Mouse (Mus musculus) telencephalon, adult 2 months (tissue): Measurements from ENCODE around the gene Fignl2.

Experiments used
- DNase-seq: peaks from one replicate; pipeline ENCODE4 v3.0.0-alpha.2; 2011; ENCODE audit warnings: low read depth, low spot score

Fignl2 gene

DNA sequence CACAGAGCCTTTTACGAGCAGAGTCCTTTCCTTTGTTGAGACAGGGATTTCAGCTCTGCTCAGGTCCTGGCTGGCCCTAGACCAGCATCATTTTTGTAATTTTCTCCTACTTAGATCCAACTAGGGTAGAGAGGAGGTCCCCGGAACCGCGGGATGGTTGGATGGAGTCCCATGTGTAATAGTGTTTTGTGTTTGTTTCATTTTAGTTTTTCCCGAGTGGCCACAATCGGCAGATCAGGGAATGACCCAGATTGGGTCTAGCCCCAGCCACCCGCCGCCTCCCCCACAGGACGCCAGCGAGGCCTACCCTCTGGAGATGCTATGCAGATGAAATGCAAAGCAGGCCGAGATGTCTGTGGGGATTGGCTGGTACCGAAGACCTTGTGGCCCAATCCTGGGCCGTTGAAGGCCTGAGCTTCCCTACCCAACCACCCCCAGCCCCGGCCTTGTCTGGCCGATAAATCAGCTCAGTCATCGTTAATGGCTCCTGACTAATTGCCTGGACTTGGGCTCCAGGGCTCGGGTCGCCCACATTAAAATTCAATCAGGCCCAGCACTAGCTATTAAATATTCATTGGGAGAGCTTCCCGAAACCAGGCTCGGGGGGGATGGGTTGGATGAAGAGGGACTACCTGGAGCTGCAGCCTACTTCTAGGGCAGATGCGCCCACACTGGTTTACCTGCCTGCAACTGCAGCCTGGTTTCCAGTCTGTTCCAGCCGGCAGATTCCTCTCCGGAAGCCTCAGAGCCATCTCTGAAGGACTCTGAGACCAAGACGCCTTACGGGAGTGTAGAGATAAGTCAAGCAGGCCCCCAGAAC lies 14.7 kb upstream of the Fignl2 start:
- DNase-seq: peak; percentile 45

GRCm38 (mm10) chr15:101092121-101092828 lies 13.9 kb upstream of the Fignl2 start:
- no peak for DNase-seq

- no peak for DNase-seq
These were observed 13.2 kb upstream of the Fignl2 start for GRCm38 (mm10) chr15:101091551-101091950.

- DNase-seq: no peak
These were observed 9.9 kb upstream of the Fignl2 start for GRCm38 (mm10) chr15:101088291-101088690.

DNA sequence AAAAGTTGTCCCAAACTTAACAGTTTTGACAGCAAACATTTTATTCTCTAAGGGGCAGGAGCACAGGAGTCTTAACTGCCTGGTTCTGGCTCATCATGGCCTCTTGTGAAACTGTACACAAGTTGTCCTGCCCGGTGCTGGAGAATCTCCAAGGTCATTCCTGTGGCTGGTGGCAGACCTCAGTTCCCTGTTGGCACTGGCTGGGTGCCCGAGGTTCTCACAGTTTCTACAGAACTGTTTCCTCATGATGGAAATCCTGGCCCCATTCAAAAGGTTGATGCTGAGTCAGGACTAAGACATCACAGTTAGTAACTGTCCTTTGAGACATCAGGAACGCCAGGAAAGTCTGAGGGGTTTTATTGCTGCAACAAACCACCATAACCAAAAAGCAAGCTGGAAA lies 8.6 kb upstream of the Fignl2 start:
- no peak for DNase-seq

DNA sequence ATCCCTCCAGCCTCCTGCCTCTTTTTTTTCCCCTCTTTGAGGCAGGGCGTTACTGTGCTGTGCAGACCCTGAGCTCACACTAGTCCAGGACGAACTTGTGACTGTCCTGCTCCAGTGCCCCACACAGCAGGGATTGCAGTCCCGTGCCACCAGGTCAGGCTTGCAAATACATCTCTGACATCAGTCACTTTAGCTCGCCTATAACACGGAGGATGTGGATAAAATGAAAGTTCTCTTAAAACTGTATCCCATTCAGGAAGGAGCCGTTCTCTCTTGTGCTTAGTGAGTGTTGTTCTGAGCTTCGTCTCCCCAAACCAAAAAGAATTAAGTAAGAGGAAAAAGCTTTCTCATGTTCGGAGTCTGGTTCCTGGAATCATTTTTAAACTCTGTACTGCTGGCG lies 8.1 kb upstream of the Fignl2 start:
- DNase-seq: no peak

DNA sequence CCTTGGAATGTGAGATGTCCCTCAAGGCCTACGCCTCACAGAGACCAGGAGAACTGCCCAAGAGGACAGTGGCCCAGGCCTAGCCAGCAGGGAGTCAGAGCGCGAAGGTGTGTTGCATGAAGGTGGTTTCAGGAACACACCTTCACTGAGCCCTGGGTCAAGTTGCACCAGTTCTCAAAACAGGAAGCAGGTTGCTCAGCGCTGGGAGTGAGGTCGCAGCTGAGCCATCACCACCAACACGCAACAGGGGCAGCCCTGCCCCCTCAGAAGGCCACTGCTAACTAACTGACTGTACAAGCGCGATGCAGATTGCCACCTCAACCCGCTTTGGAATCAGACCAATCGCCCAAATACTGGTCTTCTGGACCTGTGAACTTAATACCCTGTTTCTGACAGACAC lies 6.1 kb upstream of the Fignl2 start:
- DNase-seq: no peak

- DNase-seq: no peak
These were observed 3.9 kb upstream of the Fignl2 start for GRCm38 (mm10) chr15:101082236-101082635.

DNA sequence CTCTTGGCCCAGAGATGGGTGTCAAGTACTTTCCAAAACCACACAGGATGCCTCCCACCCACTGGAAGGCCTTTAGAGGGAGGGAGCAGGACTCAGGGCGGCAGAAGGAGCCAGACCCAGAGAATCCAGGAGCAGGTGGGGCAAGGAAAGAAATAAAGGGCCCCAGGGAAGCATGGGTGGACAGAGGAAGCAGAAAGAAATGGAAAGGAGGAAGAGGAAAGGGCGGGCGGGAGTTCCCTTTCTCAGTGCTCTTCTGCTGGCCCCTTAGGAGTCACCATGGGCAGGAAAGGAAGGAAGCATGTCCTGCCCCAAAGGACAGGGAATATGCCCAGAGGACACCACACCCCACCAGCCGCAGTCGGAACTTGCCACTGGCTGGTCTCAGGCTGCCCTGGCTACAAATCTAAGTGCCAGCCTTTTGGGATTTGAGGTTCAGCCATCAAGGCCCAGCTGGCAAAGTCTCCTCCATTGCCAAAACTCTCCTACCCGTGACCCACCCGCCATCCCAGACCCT lies 2.7 kb upstream of the Fignl2 start:
- DNase-seq: no peak

GRCm38 (mm10) chr15:101080031-101080520 lies 1.7 kb upstream of the Fignl2 start:
- DNase-seq: no peak

DNA sequence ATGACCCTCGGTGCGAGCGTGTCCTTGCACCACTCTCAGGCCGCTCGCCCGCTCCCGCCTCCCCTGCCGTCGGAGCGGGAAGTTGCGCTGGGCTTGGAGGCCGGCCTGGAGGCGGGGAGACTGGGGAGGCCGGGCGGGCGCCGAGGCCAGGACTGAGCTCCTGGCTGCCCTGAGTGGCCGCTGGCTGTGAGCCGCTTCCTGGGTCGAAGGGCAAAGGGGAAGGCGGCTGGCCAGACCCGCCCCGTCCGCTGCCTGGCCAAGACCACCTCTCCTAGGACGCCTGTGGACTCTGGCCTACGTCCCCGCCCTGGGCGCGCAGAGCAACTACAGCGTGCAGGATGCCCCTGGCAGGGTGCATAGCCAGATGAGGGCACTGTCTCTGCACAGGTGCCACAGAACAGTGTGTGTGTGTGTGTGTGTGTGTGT lies 377 bp upstream of the Fignl2 start:
- no peak for DNase-seq

DNA sequence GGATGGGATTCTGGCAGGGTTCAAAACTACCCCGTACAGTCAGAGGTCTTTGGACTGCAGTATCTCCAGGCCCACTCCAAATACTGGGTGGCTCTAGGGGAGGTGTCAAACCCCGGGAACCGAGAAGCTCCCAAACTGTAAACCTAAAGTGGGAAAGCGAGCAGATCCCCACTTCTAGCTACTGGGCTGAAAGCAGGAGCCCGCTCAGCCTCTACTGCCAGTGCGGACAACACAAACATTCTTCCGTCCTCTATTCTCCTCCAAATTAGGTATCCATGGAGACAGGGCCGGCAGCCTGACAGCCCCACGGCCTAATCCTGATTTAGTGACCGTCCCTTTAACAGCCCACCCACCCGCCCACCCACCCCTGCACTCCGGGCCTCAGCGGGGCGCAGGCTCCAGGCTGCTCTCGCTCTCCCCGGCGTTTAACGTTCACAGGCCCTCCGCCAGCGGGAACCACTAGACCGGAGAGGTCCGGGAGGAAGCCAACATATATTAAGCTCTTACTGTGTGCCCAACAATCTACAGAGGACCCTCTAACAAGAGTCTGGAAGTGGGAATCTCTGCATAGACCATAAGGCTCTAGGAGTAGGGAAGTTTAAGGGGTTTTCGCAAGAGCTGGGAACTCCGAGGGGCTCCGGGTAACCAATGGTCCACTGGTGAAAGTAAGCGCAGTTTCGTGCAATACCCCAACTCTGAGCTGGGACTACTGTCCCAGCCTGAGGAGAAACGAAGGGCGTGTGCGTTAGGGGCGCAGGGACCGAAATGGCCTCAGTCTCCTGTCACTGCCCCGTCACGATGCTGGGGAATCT lies 1.2 kb downstream of the Fignl2 start:
- no peak for DNase-seq

DNA sequence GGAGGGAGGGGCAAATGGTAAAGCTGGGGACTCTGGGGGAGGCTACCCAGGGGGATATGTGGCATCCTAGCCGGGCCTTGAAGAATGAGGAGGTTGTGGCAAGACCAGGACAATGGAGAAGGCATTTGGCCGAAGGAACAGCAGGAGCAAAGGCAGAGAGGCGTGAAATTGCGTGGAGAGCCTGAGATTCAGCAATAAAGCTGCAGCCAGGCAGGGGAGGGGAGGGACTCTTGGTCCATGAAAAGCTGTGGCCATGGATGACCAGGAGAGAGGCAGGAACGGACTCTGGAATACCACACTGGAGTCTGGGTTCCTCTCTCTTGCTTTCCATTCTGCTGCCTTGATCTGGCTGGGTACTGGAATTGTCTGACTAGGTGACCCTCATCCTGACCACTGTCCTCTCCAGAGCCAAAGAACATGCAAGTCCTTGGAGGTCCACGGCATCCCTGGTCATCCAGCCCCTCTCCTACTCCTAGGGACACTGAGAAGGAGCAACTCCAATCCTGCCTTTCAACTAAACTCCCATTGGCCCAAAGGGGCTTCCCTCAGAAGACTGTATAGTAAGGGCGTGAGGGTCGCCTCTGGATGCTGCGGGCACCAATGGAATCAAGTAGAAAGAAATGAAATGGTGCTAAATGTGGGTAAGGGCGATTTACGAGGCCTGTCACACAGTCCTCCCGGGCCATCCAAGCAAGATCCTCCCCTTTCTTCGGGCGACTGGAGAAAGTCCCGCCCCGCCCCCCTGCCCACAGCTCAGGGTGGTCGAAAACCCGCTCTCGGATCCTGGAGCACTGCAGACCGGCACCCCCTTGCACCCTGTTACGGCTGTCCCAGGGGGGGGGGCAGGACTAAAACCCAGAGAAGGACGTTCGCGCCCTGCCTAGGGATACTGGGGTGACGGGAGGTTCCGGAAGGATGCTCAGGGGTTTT lies 2.0 kb downstream of the Fignl2 start:
- no peak for DNase-seq

DNA sequence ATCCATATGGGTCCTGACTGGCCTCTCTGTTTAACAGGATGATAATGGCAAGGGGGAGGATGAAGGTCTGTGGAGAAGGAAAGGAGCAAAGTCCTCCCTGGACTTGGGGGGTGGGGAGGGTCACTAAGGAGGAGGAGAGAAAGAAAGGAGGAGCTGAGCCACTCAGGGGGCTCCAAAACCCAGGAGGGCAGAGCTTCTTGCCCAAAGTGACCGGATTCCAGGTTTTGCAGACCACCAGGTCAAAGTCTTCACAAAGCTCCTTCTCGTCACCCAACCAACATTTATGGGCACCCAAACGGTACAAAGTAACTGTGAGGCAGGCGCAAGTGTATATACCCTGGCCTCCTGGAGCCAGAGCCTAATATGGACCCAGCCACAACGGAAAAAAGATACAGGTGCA lies 2.7 kb downstream of the Fignl2 start:
- DNase-seq: no peak

DNA sequence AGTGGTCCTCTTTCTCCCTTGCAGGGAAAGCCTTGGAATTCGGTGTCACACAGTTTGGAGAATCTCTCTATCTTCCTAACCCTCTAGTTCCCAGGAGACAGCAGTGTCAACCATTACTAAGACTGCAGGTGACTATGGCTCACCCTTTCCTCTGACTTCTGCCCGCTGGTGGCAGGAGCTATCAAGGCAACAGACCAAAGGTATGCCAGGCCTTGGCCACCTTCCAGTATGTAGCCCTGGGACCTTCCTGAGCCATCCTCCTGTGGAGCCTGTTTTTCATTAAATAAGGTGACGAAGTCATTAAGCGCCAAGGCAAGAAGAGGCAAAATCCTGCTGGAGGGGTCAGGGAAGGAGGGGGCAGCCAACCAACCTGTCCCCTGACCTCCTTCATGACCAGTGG lies 3.2 kb downstream of the Fignl2 start:
- no peak for DNase-seq

DNA sequence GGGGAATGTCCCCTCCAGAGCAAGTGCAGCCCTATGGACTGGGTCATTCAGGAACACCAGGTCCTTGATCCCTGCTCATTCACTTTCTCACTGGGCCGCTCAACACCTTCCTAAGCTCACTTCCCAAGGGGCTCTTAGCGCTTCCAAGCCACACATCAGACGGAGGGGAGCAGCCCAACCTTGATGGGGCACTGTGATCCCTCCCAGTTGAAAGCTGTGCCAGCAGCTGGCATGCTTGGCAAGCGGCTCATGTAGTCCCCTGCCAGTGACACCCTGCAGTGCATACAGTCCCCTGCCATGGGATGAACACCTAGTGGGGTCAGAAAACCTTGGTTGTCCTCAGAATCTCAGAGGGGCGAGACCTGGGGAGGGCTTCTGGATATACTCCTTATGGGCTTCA lies 4.3 kb downstream of the Fignl2 start:
- DNase-seq: no peak

- DNase-seq: no peak
These were observed 5.6 kb downstream of the Fignl2 start for GRCm38 (mm10) chr15:101072736-101073135.

- DNase-seq: no peak
These were observed 7.6 kb downstream of the Fignl2 start for GRCm38 (mm10) chr15:101070762-101071161.

DNA sequence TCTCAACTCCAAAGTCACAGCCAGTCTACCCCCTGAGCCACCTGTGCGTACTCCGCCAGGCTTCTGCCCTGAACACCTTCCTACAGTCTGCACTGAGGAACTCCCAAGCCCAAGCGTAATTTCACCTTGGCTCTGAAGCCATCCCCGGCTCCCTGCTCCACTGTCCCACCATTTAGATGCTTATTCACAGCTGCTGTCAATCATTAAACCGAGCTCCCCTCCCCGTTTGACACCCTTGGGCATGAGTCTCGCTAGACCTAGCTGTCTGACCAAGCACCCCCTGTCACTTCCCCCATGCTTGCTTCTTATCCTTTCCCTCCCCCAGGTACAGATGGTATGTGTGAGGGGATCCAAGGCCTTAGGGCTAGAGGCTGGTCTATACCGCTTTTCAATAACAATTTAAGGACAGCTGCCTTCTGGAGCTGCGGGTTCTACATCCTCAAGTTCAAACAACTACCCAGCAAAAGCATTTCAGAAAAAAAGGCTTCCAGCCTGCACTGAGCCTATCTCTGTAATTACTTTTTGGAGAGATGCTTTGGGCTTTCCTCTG lies 8.7 kb downstream of the Fignl2 start:
- no peak for DNase-seq

GRCm38 (mm10) chr15:101068671-101069070 lies 9.7 kb downstream of the Fignl2 start:
- DNase-seq: no peak
